10 mouse cellular contexts compared by ENCODE assay signal in genomic region chr13:97243962-97244711, GRCm38 (mm10). TPM values are rescaled to one million over a fixed set of nuclear protein-coding genes. Genes with fewer than 3 reads are reported as not detected.
DNase-seq lines count a peak whose midpoint lies in the region; ATAC-seq and TF ChIP-seq lines count a peak whose summit lies in the region.
"Had no signal": no experiment of that assay in that cellular context is flagged by ENCODE, and none has a peak within 500 bp of the region (broad histone marks: within the 10 kb centered on the region; RNA-seq: fewer than 3 reads in every experiment).

No protein-coding gene starts in this region.

- H3K36me3 ChIP-seq in embryonic facial prominence, embryonic 14.5 days (ENCODE audit: control insufficient read depth, insufficient read depth, low read length), result peaks cover 45% of the 10 kb centered on the region
- H3K36me3 ChIP-seq in intestine, embryonic 15.5 days, result peaks cover 23% of the 10 kb centered on the region; the same call in 1 of the 2 replicates
- H3K36me3 ChIP-seq in myocyte (ENCODE audit: control insufficient read depth, insufficient read depth), result peaks cover 36% of the 10 kb centered on the region

- no peaks in the 10 kb centered on the region for H3K9me3 ChIP-seq in embryonic facial prominence, embryonic 14.5 days (ENCODE audit: control insufficient read depth, low read length)
- no peaks in the 10 kb centered on the region for H3K9me3 ChIP-seq in intestine, embryonic 15.5 days

- 41% methylated on average over 15 of the region's 15 CpGs for WGBS in embryonic facial prominence, embryonic 14.5 days
- 39% methylated on average over 15 of the region's 15 CpGs for WGBS in intestine, embryonic 15.5 days

- no peak for TF ChIP-seq POLR2A in myocyte (IDR thresholded peaks at IDR 0.05; ENCODE audit: insufficient read length, low read depth)

- no peaks in the 10 kb centered on the region for H3K27me3 ChIP-seq in embryonic facial prominence, embryonic 14.5 days (replicated peaks; ENCODE audit: control insufficient read depth, insufficient read depth, low read length)
- H3K27me3 ChIP-seq in intestine, embryonic 15.5 days (replicated peaks), result no peaks in the 10 kb centered on the region
- H3K27me3 ChIP-seq in myocyte (ENCODE audit: control insufficient read depth, insufficient read depth, insufficient read length), result no peaks in the 10 kb centered on the region

- H3K4me3 ChIP-seq in layer of hippocampus, adult 2 months, result peak overlapping the region; percentile 98
- H3K4me3 ChIP-seq in embryonic facial prominence, embryonic 14.5 days (ENCODE audit: low read depth, low read length), result peak overlapping the region; percentile 94
- peak overlapping the region; percentile 84 for H3K4me3 ChIP-seq in intestine, embryonic 15.5 days (replicated peaks)
- H3K4me3 ChIP-seq in myocyte, result peak overlapping the region; percentile 99

- H3ac ChIP-seq in myocyte (ENCODE audit: control insufficient read depth, insufficient read length), result no peak overlapping the region

- H3K27ac ChIP-seq in layer of hippocampus, adult 2 months, result peak overlapping the region; percentile 99
- no peak overlapping the region for H3K27ac ChIP-seq in embryonic facial prominence, embryonic 14.5 days (replicated peaks; ENCODE audit: low read depth, low read length)
- H3K27ac ChIP-seq in intestine, embryonic 15.5 days, result no peak overlapping the region

- DNase-seq in layer of hippocampus, adult 2 months (ENCODE audit: low spot score in 2 of 2), result no peak
- no peak for DNase-seq in layer of hippocampus, adult 9-10 months (ENCODE audit: low spot score)
- peak; percentile 56 for DNase-seq in embryonic facial prominence, embryonic 14.5 days (ENCODE audit: low spot score)
- DNase-seq in spleen, postnatal 14 days (ENCODE audit: low spot score in 2 of 2), result no peak
- DNase-seq in right cerebral cortex, postnatal 14 days, result no peak
- DNase-seq in adrenal gland, postnatal 14 days, result no peak
- DNase-seq: cerebellum, adult 11 months; gastrocnemius, postnatal 10 days had no signal

- no peak for ATAC-seq in embryonic facial prominence, embryonic 14.5 days (ENCODE audit: low read depth)
- no peak for ATAC-seq in intestine, embryonic 15.5 days

- TF ChIP-seq CTCF in layer of hippocampus, adult 2 months (conservative IDR thresholded peaks at IDR 0.05), result no peak

- H3K4me2 ChIP-seq in embryonic facial prominence, embryonic 14.5 days (ENCODE audit: low read depth, low read length), result peak overlapping the region; percentile 95
- peak overlapping the region; percentile 92 for H3K4me2 ChIP-seq in intestine, embryonic 15.5 days (replicated peaks)
- peak overlapping the region; percentile 99 for H3K4me2 ChIP-seq in myocyte (ENCODE audit: low read depth)

- H3K4me1 ChIP-seq in embryonic facial prominence, embryonic 14.5 days (ENCODE audit: control insufficient read depth, insufficient read depth, low read length), result peaks cover 38% of the 10 kb centered on the region
- H3K4me1 ChIP-seq in intestine, embryonic 15.5 days (replicated peaks), result peaks cover 49% of the 10 kb centered on the region

- H3K9ac ChIP-seq in embryonic facial prominence, embryonic 14.5 days (ENCODE audit: low read depth, low read length), result peak overlapping the region; percentile 41
- no peak overlapping the region for H3K9ac ChIP-seq in intestine, embryonic 15.5 days

- peaks cover 77% of the 10 kb centered on the region for H3K79me2 ChIP-seq in myocyte (ENCODE audit: control insufficient read depth, insufficient read depth)

TF ChIP-seq in myocyte, 11 proteins besides CTCF, POLR2A, EP300 and RAD21:
- TF ChIP-seq USF1 (IDR thresholded peaks at IDR 0.05; ENCODE audit: low read depth) (no peak), TCF3 (IDR thresholded peaks at IDR 0.05; ENCODE audit: insufficient read length, low read depth) (no peak), SRF (IDR thresholded peaks at IDR 0.05; ENCODE audit: control insufficient read depth, insufficient read length, low read depth) (no peak), MYOG (IDR thresholded peaks at IDR 0.05; ENCODE audit: control insufficient read depth in 1 of 3, insufficient read depth in 1 of 3, insufficient read length in 2 of 3, low read depth in 2 of 3) (no peak), TCF12 (IDR thresholded peaks at IDR 0.05; ENCODE audit: insufficient read depth, poor library complexity, severe bottlenecking) (no peak), MYOD1 (IDR thresholded peaks at IDR 0.05; ENCODE audit: control insufficient read depth in 1 of 3, insufficient read length in 2 of 3, low read depth in 2 of 3) (no peak), CEBPB (IDR thresholded peaks at IDR 0.05; ENCODE audit: insufficient read depth, poor library complexity, severe bottlenecking) (no peak), POLR2AphosphoS2 (IDR thresholded peaks at IDR 0.05; ENCODE audit: insufficient read length, low read depth) (no peak), REST (IDR thresholded peaks at IDR 0.05; ENCODE audit: insufficient read depth, insufficient read length) (no peak), MAX (IDR thresholded peaks at IDR 0.05; ENCODE audit: low read depth) (no peak), E2F4 (IDR thresholded peaks at IDR 0.05; ENCODE audit: insufficient read depth) (no peak)

RNA-seq across cellular contexts. Expression of gene Enc1, which starts 3.2 kb away (rescaled TPM):
- 100 to 1,000 TPM; 744 to 746 TPM for total RNA-seq in layer of hippocampus, adult 2 months (2021)
- 9.5 TPM in 2 replicates for polyA plus RNA-seq in embryonic facial prominence, embryonic 14.5 days (2014; fragmentation: Nextera tagmentation; extraction: Ambion mirVana)
- polyA plus RNA-seq in intestine, embryonic 15.5 days (2015; fragmentation: Nextera tagmentation; extraction: Ambion mirVana), result 6.0 and 6.1 TPM in 2 replicates
- polyA plus RNA-seq in myocyte (2012; fragmentation: generic; extraction: Trizol), result 21.1 TPM
- 15.0 and 19.0 TPM in 2 replicates for total RNA-seq in adrenal gland, postnatal 14 days (2021)

RNA-seq across cellular contexts. Expression of gene Hexb, which starts 46.0 kb away (rescaled TPM):
- 100 to 1,000 TPM; 118 to 124 TPM for total RNA-seq in layer of hippocampus, adult 2 months (2021)
- polyA plus RNA-seq in embryonic facial prominence, embryonic 14.5 days (2014; fragmentation: Nextera tagmentation; extraction: Ambion mirVana), result 44.4 and 46.0 TPM in 2 replicates
- 93.1 and 94.7 TPM in 2 replicates for polyA plus RNA-seq in intestine, embryonic 15.5 days (2015; fragmentation: Nextera tagmentation; extraction: Ambion mirVana)
- 30.9 TPM for polyA plus RNA-seq in myocyte (2012; fragmentation: generic; extraction: Trizol)
- total RNA-seq in adrenal gland, postnatal 14 days (2021), result 24.6 and 25.6 TPM in 2 replicates
